Mouse (Mus musculus) heart, postnatal 0 days (tissue): ENCODE measurements at regions not wholly inside any gene's neighbourhood (a gene's known extent, or its start where the extent isn't known, plus 50 kb on each side); places are given as distances from the start of the nearest gene placed in this dataset.

ENCODE experiments used
- ATAC-seq: fragments of 200-750 bp; cut with Nextera tagmentation; 2 replicates; pipeline ENCODE4 v1.8.0; 2017; ENCODE audit warnings: low read depth, moderate number of reproducible peaks, moderate library complexity; ENCODE audit not compliant: insufficient read depth
- DNase-seq: peaks from one replicate; pipeline ENCODE4 v3.0.0-alpha.2; 2016; ENCODE audit warnings: low spot score
- H3K27ac ChIP-seq: fragments of 300-500 bp; sonication (generic); 2 replicates; pipeline ENCODE4 v1.5.1; 2014; ENCODE audit warnings: low read depth, mild to moderate bottlenecking
- H3K27me3 ChIP-seq: fragments of 300-500 bp; sonication (generic); 2 replicates; pipeline ENCODE4 v1.6.1; 2014; ENCODE audit warnings: low read length, mixed read lengths; ENCODE audit not compliant: control insufficient read depth, insufficient read depth
- H3K36me3 ChIP-seq: fragments of 300-500 bp; sonication (generic); replicated peaks from 2 replicates; pipeline ENCODE4 v1.6.1; 2014; ENCODE audit warnings: low read length, mixed read lengths; ENCODE audit not compliant: control insufficient read depth, insufficient read depth
- H3K4me1 ChIP-seq: fragments of 300-500 bp; sonication (generic); 2 replicates; pipeline ENCODE4 v1.6.1; 2014; ENCODE audit warnings: antibody characterized with exemption; ENCODE audit not compliant: control insufficient read depth, insufficient read depth
- H3K4me2 ChIP-seq: fragments of 300-500 bp; sonication (generic); 2 replicates; pipeline ENCODE4 v1.6.1; 2014; ENCODE audit warnings: low read depth, mild to moderate bottlenecking, low read length, moderate library complexity
- H3K4me3 ChIP-seq: fragments of 300-500 bp; sonication (generic); 2 replicates; pipeline ENCODE4 v1.5.1; 2014; ENCODE audit warnings: low read depth, low read length
- H3K9ac ChIP-seq: fragments of 300-500 bp; sonication (generic); replicated peaks from 2 replicates; pipeline ENCODE4 v1.6.1; 2014; ENCODE audit warnings: low read depth, low read length, mixed read lengths
- H3K9me3 ChIP-seq: fragments of 300-500 bp; sonication (generic); replicated peaks from 2 replicates; pipeline ENCODE4 v1.6.1; 2016; ENCODE audit warnings: low read length; ENCODE audit not compliant: control insufficient read depth
- CTCF ChIP-seq: IDR thresholded peaks from 2 replicates; pipeline ENCODE4 v1.5.1; 2016; ENCODE audit warnings: antibody characterized with exemption, control low read depth, low read depth
- EP300 ChIP-seq: IDR thresholded peaks from 2 replicates; pipeline ENCODE4 v1.6.1; 2016; ENCODE audit warnings: antibody characterized with exemption, low read depth
- WGBS: fragments of 180-500 bp; shearing (Covaris S2); extraction: QIAGEN DNeasy Blood & Tissue Kit; methylation state at CpG from one replicate; pipeline ENCODE4 v1.1.7; 2014; 5-methylcytosine and 5-hydroxymethylcytosine counted together

DNA sequence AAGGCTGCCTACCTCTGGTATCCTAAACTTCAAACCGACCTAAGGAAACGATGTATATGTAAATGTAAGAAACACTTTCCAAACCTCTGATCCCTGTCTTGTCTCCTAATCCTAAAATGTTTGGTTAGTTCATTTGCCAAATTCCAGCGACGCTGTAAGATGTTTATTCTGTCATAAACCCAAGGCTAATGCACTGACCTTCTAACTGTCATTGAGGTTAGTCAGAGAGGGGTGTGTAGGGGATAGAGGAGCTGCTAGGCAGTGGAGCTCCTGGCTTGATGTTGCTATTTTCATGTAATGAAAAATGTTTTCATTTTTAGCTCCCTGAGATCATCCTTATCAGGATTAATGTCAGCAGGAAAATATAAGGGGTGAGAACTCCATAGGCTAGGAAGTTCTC is 335.8 kb upstream of the Rasgrp1 start:
- ATAC-seq, result no peak
- Histone ChIP-seq H3K27me3 (no peaks in the 10 kb centered on the region), H3K4me2 (no peak overlapping the region), H3K9me3 (no peaks in the 10 kb centered on the region), H3K9ac (no peak overlapping the region), H3K4me3 (no peak overlapping the region), H3K4me1 (peaks cover 8% of the 10 kb centered on the region; the same call in 1 of the 2 replicates), H3K36me3 (no peaks in the 10 kb centered on the region), H3K27ac (no peak overlapping the region)
- DNase-seq, result no peak
- TF ChIP-seq CTCF, result no peak
- TF ChIP-seq EP300, result no peak
- 57% methylated on average over 4 of the region's 4 CpGs for WGBS

DNA sequence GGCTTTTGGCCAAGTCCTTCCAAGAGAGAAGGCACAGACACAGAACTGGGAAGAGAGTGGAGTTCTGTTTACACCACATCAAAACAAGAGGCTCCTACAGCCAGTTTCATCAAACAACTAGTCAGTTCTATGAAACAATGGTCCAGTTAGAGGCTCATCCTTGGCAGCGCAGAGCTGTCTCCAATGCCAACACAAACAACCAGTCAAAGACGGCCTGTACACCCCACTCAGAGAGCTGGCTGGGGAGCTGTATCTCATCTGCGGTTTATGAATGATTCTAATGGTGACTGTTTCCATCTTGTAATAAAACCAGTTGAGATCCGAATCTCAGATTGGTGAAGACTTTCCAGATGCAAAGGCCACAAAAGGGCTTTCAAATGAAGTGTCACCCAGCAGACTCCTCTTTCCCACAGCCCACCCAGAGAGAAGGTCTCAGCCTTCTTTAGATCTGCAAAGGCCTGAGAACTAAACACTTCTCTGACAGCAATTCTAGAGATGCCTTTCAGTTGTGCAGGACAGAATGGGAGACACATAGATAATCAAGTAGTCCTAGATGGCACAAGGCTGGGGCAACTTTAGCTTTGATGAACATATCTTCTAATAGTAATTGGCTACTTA is 343.1 kb upstream of the Rasgrp1 start:
- Histone ChIP-seq H3K9me3 (no peaks in the 10 kb centered on the region), H3K9ac (no peak overlapping the region), H3K4me2 (no peak overlapping the region), H3K27ac (no peak overlapping the region), H3K4me3 (no peak overlapping the region), H3K4me1 (no peaks in the 10 kb centered on the region), H3K36me3 (no peaks in the 10 kb centered on the region), H3K27me3 (no peaks in the 10 kb centered on the region)
- 74% methylated on average over 4 of the region's 4 CpGs for WGBS
- DNase-seq, result no peak
- TF ChIP-seq CTCF, result no peak
- ATAC-seq, result no peak

DNA sequence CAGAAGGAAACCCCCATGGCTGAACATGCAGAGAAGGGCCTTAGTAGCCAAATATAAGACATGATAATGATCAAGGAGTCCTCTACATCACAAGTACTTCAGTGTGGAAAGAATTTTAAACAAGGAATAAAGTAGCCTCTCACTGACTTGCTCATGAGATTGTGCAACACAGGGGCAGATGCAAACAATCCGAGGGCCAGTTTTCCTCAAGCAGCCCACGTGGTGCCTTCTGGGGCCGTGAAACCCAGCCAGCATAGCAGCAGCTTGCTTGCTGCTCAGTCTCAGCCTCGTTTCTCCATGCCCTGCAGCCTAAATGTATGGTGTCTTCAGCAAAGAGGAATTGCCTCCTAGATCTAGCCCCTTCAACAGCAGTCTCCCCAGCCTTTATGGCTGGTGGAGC is 350.7 kb upstream of the Rasgrp1 start:
- Histone ChIP-seq H3K9me3 (no peaks in the 10 kb centered on the region), H3K4me2 (no peak overlapping the region), H3K36me3 (no peaks in the 10 kb centered on the region), H3K27ac (no peak overlapping the region), H3K27me3 (no peaks in the 10 kb centered on the region), H3K4me1 (no peaks in the 10 kb centered on the region), H3K9ac (no peak overlapping the region), H3K4me3 (no peak overlapping the region)
- no peak for ATAC-seq
- no peak for DNase-seq
- 64% methylated on average over 4 of the region's 4 CpGs for WGBS
- TF ChIP-seq CTCF (no peak), EP300 (no peak)

GRCm38 (mm10) chr2:117710173-117710813 is 367.5 kb upstream of the Rasgrp1 start:
- Histone ChIP-seq H3K9me3 (no peaks in the 10 kb centered on the region), H3K27ac (no peak overlapping the region), H3K36me3 (no peaks in the 10 kb centered on the region), H3K4me3 (no peak overlapping the region), H3K27me3 (no peaks in the 10 kb centered on the region), H3K4me1 (no peaks in the 10 kb centered on the region), H3K9ac (no peak overlapping the region), H3K4me2 (no peak overlapping the region)
- ATAC-seq (no peak), DNase-seq (no peak)
- TF ChIP-seq EP300 (no peak), CTCF (no peak)
- WGBS, result 58% methylated on average over 7 of the region's 7 CpGs

GRCm38 (mm10) chr2:117724066-117724465 is 381.3 kb upstream of the Rasgrp1 start:
- H3K4me2 ChIP-seq, result no peak overlapping the region
- H3K9me3 ChIP-seq, result no peaks in the 10 kb centered on the region
- WGBS, result 86% methylated on average over 4 of the region's 4 CpGs
- no peak overlapping the region for H3K27ac ChIP-seq
- ATAC-seq (no peak), DNase-seq (no peak)
- no peak overlapping the region for H3K4me3 ChIP-seq
- H3K36me3 ChIP-seq, result no peaks in the 10 kb centered on the region
- no peak for TF ChIP-seq CTCF
- no peak for TF ChIP-seq EP300
- no peaks in the 10 kb centered on the region for H3K27me3 ChIP-seq
- no peaks in the 10 kb centered on the region for H3K4me1 ChIP-seq
- H3K9ac ChIP-seq, result no peak overlapping the region

DNA sequence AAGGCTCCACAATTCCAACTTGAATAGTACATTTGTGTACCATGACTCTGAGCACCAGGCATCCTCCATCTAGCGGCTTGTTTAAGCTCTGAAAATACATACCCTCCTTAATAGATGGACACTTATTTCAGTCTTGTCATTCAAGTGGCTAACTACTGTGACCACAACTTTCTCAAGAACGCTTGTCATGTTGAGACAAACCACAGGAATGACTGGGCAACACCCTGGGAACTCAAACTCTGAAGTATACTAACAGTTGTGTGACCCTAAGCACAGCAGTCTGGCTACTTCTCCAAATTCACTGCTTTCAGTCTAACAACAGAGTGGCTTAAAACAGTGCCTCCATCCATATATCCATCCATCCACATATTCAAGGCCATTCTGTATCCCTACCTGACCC is 380.4 kb upstream of the Thbs1 start:
- TF ChIP-seq CTCF (no peak), EP300 (no peak)
- ATAC-seq, result no peak
- 69% methylated on average over 2 of the region's 2 CpGs for WGBS

More for the DNA sequence above, 380.4 kb upstream of the Thbs1 start:
- no peak for DNase-seq
- no peaks in the 10 kb centered on the region for H3K27me3 ChIP-seq
- H3K36me3 ChIP-seq, result no peaks in the 10 kb centered on the region
- no peak overlapping the region for H3K4me3 ChIP-seq
- H3K9ac ChIP-seq, result no peak overlapping the region
- H3K4me1 ChIP-seq, result no peaks in the 10 kb centered on the region
- H3K27ac ChIP-seq, result no peak overlapping the region
- no peak overlapping the region for H3K4me2 ChIP-seq
- no peaks in the 10 kb centered on the region for H3K9me3 ChIP-seq
